Mouse (Mus musculus) CH12.LX (cell line): Measurements from ENCODE around the gene Lbp.

Experiments used
- BHLHE40 ChIP-seq: IDR thresholded peaks from 2 replicates; pipeline ENCODE4 v1.6.1; 2011; ENCODE audit warnings: mild to moderate bottlenecking, low read depth, low read length, improper control_type of control experiment
- CTCF ChIP-seq, 2 experiments: IDR thresholded peaks in 1 of 2; conservative IDR thresholded peaks in 1 of 2; 2 replicates each; pipeline ENCODE4 v1.5.1; 2011 to 2012; ENCODE audit warnings: low read depth in 2 of 2, low read length in 2 of 2, improper control_type of control experiment in 1 of 2, inconsistent platforms in 1 of 2, mild to moderate bottlenecking in 1 of 2, moderate library complexity in 1 of 2
- EP300 ChIP-seq: IDR thresholded peaks from 2 replicates; pipeline ENCODE4 v1.6.1; 2011; ENCODE audit warnings: low read length, improper control_type of control experiment
- HCFC1 ChIP-seq: IDR thresholded peaks from 2 replicates; pipeline ENCODE4 v1.6.1; 2012; ENCODE audit warnings: low read depth, mild to moderate bottlenecking, inconsistent platforms, low read length, improper control_type of control experiment
- MAX ChIP-seq: IDR thresholded peaks from 2 replicates; pipeline ENCODE4 v1.6.1; 2011; ENCODE audit warnings: low read length, improper control_type of control experiment
- MXI1 ChIP-seq: IDR thresholded peaks from 2 replicates; pipeline ENCODE4 v1.6.1; 2011; ENCODE audit warnings: mild to moderate bottlenecking, low read depth, low read length, improper control_type of control experiment
- NELFE ChIP-seq: IDR thresholded peaks from 2 replicates; pipeline ENCODE4 v1.6.1; 2011; ENCODE audit warnings: low read depth, low read length, improper control_type of control experiment
- TBP ChIP-seq: conservative IDR thresholded peaks from 2 replicates; pipeline ENCODE4 v1.6.1; 2011; ENCODE audit warnings: low read depth, low read length, improper control_type of control experiment
- TCF12 ChIP-seq: IDR thresholded peaks from 2 replicates; pipeline ENCODE4 v1.6.1; 2014; ENCODE audit warnings: low read depth, mild to moderate bottlenecking, inconsistent platforms, low read length, improper control_type of control experiment
- USF2 ChIP-seq: conservative IDR thresholded peaks from 2 replicates; pipeline ENCODE4 v1.6.1; 2011; ENCODE audit warnings: low read depth, low read length, improper control_type of control experiment
- ZKSCAN1 ChIP-seq: IDR thresholded peaks from 2 replicates; pipeline ENCODE4 v1.6.1; 2012; ENCODE audit warnings: low read depth, inconsistent platforms, low read length, improper control_type of control experiment, borderline replicate concordance

GRCm38 (mm10) chr2:158356121-158356520 is 49.8 kb downstream of the Lbp start:
- TF ChIP-seq CTCF (conservative IDR thresholded peaks at IDR 0.05 in 1 of 2, IDR thresholded peaks at IDR 0.05 in 1 of 2; ENCODE audit: low read depth in 2 of 2, low read length in 2 of 2) (no peak), MAX (no peak), HCFC1 (no peak), USF2 (no peak), BHLHE40 (no peak), TCF12 (no peak), TBP (no peak), ZKSCAN1 (no peak), EP300 (no peak), MXI1 (no peak), NELFE (no peak)
